Mouse (Mus musculus): ENCODE measurements around the gene Brsk2.
A peak's percentile ranks its signal among the peaks of the same experiment; 100 is the strongest.

Brsk2 gene

DNA sequence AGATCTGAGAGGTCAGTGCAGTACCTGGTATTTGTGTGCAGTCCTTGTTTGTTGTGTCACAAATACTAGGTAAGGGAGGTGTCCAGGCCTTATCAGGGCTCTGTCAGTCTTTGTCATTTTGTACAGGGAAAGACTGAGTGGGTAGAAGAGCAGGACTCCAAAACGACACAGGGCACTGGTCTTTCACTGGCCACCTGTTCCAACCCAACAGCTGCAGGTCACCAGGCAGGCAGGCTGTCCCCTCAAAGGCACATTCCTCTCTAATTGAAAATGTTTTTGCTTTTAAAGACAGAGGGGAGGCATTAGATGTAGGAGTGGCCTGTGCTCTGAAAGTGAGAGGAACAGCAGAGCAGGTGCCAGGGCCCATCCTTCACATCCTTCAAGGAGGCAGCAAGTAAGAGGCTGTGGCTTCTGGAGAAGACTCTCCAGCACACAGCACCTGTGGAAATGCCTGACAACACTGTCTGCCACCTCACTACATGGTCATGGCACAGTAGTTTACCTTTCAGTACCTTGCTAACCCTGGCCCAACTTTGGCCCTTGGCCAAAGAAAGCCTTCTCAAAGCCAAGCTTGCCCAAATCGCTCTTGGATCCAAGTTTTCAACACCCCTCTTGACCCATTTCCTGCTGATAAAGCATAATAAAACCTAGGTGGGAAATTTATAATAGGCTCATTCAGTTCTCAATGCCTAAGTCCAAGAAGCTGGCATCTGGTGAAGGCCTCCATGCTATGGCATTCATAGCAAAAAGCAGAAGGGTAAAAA is 85.7 kb downstream of the Brsk2 start:
- DNase-seq, result no peak

DNA sequence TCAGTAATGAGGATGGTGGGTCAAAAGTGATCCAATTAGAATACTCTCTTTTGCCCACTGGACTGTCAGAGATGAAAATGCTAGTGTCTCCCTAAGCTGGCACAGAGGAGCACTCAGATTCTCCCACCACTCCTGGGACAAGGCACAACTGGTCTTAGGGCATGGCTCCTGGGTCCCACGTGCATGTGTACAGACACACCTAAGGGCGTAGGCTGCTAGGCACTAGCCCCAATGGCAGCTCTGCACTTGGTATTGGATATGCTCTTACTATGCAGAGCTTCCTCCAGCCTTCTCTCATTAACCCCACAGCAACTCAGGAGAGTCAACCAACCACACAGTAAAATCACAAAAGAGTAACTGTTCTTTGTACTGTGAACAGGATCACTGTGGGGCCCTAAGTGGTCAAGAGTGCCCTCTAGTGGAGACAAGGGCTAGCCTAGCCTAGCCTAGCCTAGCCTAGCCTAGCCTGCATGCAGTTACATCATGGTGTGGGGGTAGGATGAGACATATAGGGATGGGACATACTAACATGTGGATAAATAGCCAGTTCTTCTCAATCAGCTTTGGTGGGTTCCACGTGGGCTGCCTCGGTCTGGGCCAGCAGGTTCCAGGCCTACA is 88.1 kb downstream of the Brsk2 start:
- peak; percentile 47 to 67 for DNase-seq

DNA sequence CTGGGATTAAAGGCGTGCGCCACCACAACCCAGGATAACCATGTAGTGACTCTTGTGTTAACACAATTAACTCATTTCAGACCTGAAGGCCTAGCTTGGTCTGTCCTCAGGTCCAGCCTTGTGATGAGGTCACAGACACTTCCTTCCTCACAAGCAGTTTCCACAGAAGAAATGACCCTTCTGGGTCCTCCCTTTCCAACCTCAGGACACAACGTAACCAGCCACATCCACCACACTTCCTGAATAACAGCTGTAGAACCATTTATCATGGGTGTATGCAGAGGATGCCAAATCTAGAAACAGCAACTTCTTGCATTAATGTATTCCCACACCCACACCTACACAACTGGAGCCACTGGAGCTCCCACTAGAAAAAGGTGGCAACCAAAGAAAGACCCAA is 91.2 kb downstream of the Brsk2 start:
- no peak for DNase-seq

DNA sequence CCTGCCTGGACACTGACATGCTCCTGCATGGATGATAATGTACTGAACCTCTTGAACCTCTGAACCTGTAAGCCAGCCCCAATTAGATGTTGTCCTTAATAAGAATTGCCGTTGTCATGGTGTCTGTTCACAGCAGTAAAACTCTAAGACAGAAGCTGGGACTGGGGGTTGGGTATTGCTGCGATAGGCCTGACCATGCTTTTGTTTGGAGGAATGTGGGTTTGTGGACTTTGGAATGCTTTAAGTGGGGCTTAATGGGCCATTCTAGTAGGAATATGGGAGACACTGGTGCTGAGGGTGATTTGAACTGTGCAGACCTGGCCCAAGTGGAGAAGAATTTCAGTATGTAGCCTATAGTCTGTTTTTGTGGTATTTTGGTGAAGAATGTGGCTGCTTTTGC is 95.8 kb downstream of the Brsk2 start:
- no peak for DNase-seq

DNA sequence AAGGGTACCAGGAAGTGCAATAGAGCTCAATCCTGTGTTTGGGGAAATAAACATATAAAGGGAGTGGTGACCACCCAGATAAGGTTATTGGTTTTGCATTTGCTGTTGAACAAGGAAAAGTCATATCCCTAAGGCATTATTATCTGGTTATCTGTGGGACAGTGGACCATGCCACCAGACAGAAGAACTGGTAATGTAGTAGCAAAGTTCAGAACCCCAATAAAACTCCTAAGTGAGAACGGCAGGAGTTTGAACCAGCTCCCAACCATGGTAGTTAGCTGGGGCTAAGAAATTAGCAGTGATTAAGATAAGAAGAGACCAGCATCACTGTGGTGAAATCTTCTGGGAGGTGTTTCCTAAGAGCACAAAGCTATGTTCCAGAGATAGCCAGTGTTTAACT is 96.4 kb downstream of the Brsk2 start:
- DNase-seq, result no peak

DNA sequence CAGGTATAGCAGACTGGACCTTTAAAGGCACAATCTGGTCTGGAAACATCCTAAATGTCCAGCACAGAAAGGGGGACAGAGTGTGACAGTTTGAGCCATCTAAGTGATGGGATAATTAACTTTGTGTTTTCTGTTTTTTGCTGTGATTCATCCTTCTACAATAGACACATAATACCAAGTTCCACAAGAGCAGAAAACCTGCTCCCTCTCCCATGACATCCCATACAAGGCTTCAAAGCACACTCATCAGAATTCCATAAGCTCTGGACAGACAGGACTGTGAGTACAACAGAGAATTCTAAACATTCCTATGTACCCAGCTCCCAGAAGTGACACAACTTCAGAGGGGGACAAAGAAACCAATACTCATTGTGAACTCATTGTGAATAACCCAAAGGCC is 101.0 kb downstream of the Brsk2 start:
- DNase-seq, result no peak
